Mouse (Mus musculus) neural tube, embryonic 14.5 days (tissue): ENCODE measurements at regions not wholly inside any gene's neighbourhood (a gene's known extent, or its start where the extent isn't known, plus 50 kb on each side); places are given as distances from the start of the nearest gene placed in this dataset.

Source experiments
- ATAC-seq: fragments of 200-750 bp; cut with Nextera tagmentation; 2 replicates; pipeline ENCODE4 v1.8.0; 2017; ENCODE audit warnings: low read depth, mild to moderate bottlenecking, moderate TSS enrichment, moderate library complexity
- H3K27ac ChIP-seq: fragments of 300-500 bp; sonication (generic); 2 replicates; pipeline ENCODE4 v1.5.1; 2014; ENCODE audit warnings: low read depth, mild to moderate bottlenecking, control low read depth, low read length, moderate library complexity, mixed read lengths
- H3K27me3 ChIP-seq: fragments of 300-500 bp; sonication (generic); 2 replicates; pipeline ENCODE4 v1.6.1; 2014; ENCODE audit warnings: low read length; ENCODE audit not compliant: control insufficient read depth, insufficient read depth
- H3K36me3 ChIP-seq: fragments of 300-500 bp; sonication (generic); 2 replicates; pipeline ENCODE4 v1.6.1; 2014; ENCODE audit warnings: low read length, mixed read lengths; ENCODE audit not compliant: control insufficient read depth, insufficient read depth
- H3K4me1 ChIP-seq: fragments of 300-500 bp; sonication (generic); 2 replicates; pipeline ENCODE4 v1.6.1; 2014; ENCODE audit warnings: low read length; ENCODE audit not compliant: control insufficient read depth, insufficient read depth
- H3K4me2 ChIP-seq: fragments of 300-500 bp; sonication (generic); 2 replicates; pipeline ENCODE4 v1.6.1; 2014; ENCODE audit warnings: mild to moderate bottlenecking, low read depth, low read length, control low read depth
- H3K4me3 ChIP-seq: fragments of 300-500 bp; sonication (generic); 2 replicates; pipeline ENCODE4 v1.5.1; 2014; ENCODE audit warnings: low read depth, low read length, control low read depth, mixed read lengths
- H3K9ac ChIP-seq: fragments of 300-500 bp; sonication (generic); replicated peaks from 2 replicates; pipeline ENCODE4 v1.6.1; 2014; ENCODE audit warnings: low read depth, mild to moderate bottlenecking, control low read depth, low read length, mixed read lengths
- H3K9me3 ChIP-seq: fragments of 300-500 bp; sonication (generic); 2 replicates; pipeline ENCODE4 v1.6.1; 2016; ENCODE audit warnings: low read length; ENCODE audit not compliant: control insufficient read depth
- WGBS: fragments of 180-500 bp; shearing (Covaris S2); extraction: QIAGEN DNeasy Blood & Tissue Kit; methylation state at CpG from one replicate; pipeline ENCODE4 v1.1.7; 2014; 5-methylcytosine and 5-hydroxymethylcytosine counted together

GRCm38 (mm10) chr15:20207199-20207598, 241.9 kb upstream of the Cdh12 start:
- Histone ChIP-seq H3K4me3 (no peak overlapping the region), H3K36me3 (no peaks in the 10 kb centered on the region), H3K4me2 (no peak overlapping the region), H3K27ac (no peak overlapping the region), H3K27me3 (no peaks in the 10 kb centered on the region), H3K9me3 (no peaks in the 10 kb centered on the region), H3K9ac (no peak overlapping the region), H3K4me1 (no peaks in the 10 kb centered on the region)
- no peak for ATAC-seq

- Histone ChIP-seq H3K27me3 (no peaks in the 10 kb centered on the region), H3K36me3 (no peaks in the 10 kb centered on the region), H3K9me3 (no peaks in the 10 kb centered on the region), H3K9ac (no peak overlapping the region), H3K27ac (no peak overlapping the region), H3K4me2 (no peak overlapping the region), H3K4me1 (no peaks in the 10 kb centered on the region), H3K4me3 (no peak overlapping the region)
- no peak for ATAC-seq
Measured at GRCm38 (mm10) chr15:20222054-20222453, 227.0 kb upstream of the Cdh12 start.

DNA sequence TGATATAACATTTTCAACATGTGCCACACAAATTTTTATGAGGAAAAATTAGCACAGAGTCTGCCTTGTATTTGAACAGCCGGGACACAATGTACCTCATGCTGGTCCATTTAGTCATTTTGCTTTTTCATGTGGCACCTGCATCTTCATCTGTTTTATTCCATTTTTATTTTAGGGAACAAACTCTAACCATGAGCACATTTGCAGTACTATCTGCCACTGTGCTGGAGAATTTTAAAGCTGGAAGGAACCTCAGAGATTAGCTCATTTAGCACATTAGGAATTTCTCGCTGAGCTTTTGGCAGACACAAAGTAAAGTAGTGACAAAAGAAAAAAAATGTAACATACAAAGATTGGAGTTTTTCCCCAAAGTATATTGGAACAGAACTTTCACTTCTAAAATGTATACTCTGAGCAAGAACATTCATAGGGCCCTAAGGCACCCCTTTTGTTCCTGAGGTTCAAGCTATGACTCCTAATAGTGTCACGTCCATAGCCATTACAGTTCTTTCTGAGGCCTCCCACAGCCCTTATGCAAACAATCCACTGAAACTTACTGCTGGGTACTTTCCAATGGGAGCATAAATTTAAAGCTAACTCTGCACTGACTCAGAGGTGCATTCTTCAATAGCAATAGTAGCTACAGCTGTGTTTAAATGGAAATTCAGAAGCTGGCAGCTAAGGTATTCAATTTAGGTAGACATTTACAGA, 225.6 kb upstream of the Cdh12 start:
- Histone ChIP-seq H3K4me3 (no peak overlapping the region), H3K36me3 (no peaks in the 10 kb centered on the region), H3K9me3 (no peaks in the 10 kb centered on the region), H3K4me2 (no peak overlapping the region), H3K9ac (no peak overlapping the region), H3K27me3 (no peaks in the 10 kb centered on the region), H3K27ac (no peak overlapping the region), H3K4me1 (no peaks in the 10 kb centered on the region)
- WGBS: 74% methylated on average over 3 of the region's 3 CpGs
- no peak for ATAC-seq

GRCm38 (mm10) chr15:20223982-20224339, 225.1 kb upstream of the Cdh12 start:
- ATAC-seq: no peak

GRCm38 (mm10) chr15:20265367-20265900, 183.6 kb upstream of the Cdh12 start:
- peak; percentile 61 for ATAC-seq
- Histone ChIP-seq H3K9ac (no peak overlapping the region), H3K27ac (no peak overlapping the region), H3K4me1 (no peaks in the 10 kb centered on the region), H3K9me3 (no peaks in the 10 kb centered on the region), H3K4me3 (no peak overlapping the region), H3K27me3 (no peaks in the 10 kb centered on the region), H3K36me3 (no peaks in the 10 kb centered on the region), H3K4me2 (no peak overlapping the region)
- 79% methylated on average over 4 of the region's 4 CpGs for WGBS

More at GRCm38 (mm10) chr15:20223982-20224339, 225.1 kb upstream of the Cdh12 start:
- Histone ChIP-seq H3K27ac (no peak overlapping the region), H3K9me3 (no peaks in the 10 kb centered on the region), H3K4me3 (no peak overlapping the region), H3K4me2 (no peak overlapping the region), H3K36me3 (no peaks in the 10 kb centered on the region), H3K27me3 (no peaks in the 10 kb centered on the region), H3K9ac (no peak overlapping the region), H3K4me1 (no peaks in the 10 kb centered on the region)

- no peak for ATAC-seq
- Histone ChIP-seq H3K36me3 (no peaks in the 10 kb centered on the region), H3K27ac (no peak overlapping the region), H3K4me1 (no peaks in the 10 kb centered on the region), H3K9ac (no peak overlapping the region), H3K27me3 (no peaks in the 10 kb centered on the region), H3K4me2 (no peak overlapping the region), H3K4me3 (no peak overlapping the region), H3K9me3 (no peaks in the 10 kb centered on the region)
- 67% methylated on average over 1 of the region's 1 CpGs for WGBS
Measured at GRCm38 (mm10) chr15:20313917-20314316, 135.1 kb upstream of the Cdh12 start.

DNA sequence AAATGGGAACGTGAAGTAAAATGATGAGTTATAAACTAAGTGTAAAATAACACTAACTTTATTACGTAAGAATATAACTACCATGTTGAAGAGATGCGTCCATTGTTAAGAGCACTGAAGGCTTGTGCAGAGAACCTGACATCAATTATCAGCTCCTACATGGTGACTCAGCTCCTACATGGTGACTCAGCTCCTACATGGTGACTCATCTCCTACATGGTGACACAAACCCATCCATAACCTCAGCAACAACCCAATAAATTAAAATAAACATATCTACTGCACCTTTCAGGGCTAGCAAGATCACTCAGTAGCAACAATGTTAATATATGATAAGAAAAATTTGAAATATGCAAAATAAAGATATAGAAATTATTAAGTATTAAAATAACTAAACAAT, 125.5 kb upstream of the Cdh12 start:
- no peaks in the 10 kb centered on the region for H3K4me1 ChIP-seq
- no peak for ATAC-seq
- H3K36me3 ChIP-seq: no peaks in the 10 kb centered on the region
- WGBS: 93% methylated on average over 3 of the region's 3 CpGs
- H3K4me3 ChIP-seq: no peak overlapping the region
- no peak overlapping the region for H3K9ac ChIP-seq
- no peaks in the 10 kb centered on the region for H3K9me3 ChIP-seq
- H3K27ac ChIP-seq: no peak overlapping the region
- H3K27me3 ChIP-seq: no peaks in the 10 kb centered on the region
- H3K4me2 ChIP-seq: no peak overlapping the region
